Mouse (Mus musculus) C2C12 (cell line): Measurements from ENCODE around the gene Neurl3. TPM values are rescaled to one million over a fixed set of nuclear protein-coding genes. Genes with fewer than 3 reads are reported as not detected.

Experiments
- H3K27me3 ChIP-seq: one replicate; pipeline ENCODE4 v1.6.1; 2011; ENCODE audit not compliant: control insufficient read depth, insufficient read depth, insufficient read length
- H3K36me3 ChIP-seq: one replicate; pipeline ENCODE4 v1.6.1; 2011; ENCODE audit not compliant: control insufficient read depth, insufficient read depth
- H3K4me3 ChIP-seq: one replicate; pipeline ENCODE4 v1.5.1; 2011; ENCODE audit warnings: mild to moderate bottlenecking, control low read depth; ENCODE audit not compliant: poor library complexity, insufficient read depth, severe bottlenecking
- H3K79me2 ChIP-seq: one replicate; pipeline ENCODE4 v1.6.1; 2011; ENCODE audit not compliant: control insufficient read depth, insufficient read depth
- H3K79me3 ChIP-seq: one replicate; pipeline ENCODE4 v1.6.1; 2011; ENCODE audit warnings: low read depth, control low read depth
- H3ac ChIP-seq: one replicate; pipeline ENCODE3; 2011; ENCODE audit warnings: low read depth; ENCODE audit not compliant: control insufficient read depth, insufficient read length
- CEBPB ChIP-seq: IDR thresholded peaks from one replicate; pipeline ENCODE4 v1.6.1; 2011; ENCODE audit warnings: low read depth, mild to moderate bottlenecking, control low read depth, moderate library complexity
- CTCF ChIP-seq: IDR thresholded peaks from one replicate; pipeline ENCODE4 v1.5.1; 2011; ENCODE audit not compliant: control insufficient read depth, insufficient read depth, insufficient read length
- FOSL1 ChIP-seq: IDR thresholded peaks from one replicate; pipeline ENCODE4 v1.8.0; 2011; ENCODE audit warnings: mild to moderate bottlenecking, low read length; ENCODE audit not compliant: poor library complexity, insufficient read depth, severe bottlenecking
- MAX ChIP-seq: IDR thresholded peaks from one replicate; pipeline ENCODE4 v1.6.1; 2011; ENCODE audit warnings: mild to moderate bottlenecking, control low read depth
- MYOD1 ChIP-seq: IDR thresholded peaks from one replicate; pipeline ENCODE4 v1.6.1; 2011; ENCODE audit warnings: low read depth; ENCODE audit not compliant: control insufficient read depth, insufficient read length
- MYOG ChIP-seq: IDR thresholded peaks from one replicate; pipeline ENCODE4 v1.6.1; 2011; ENCODE audit not compliant: control insufficient read depth, insufficient read length; ENCODE audit errors: extremely low read depth
- USF1 ChIP-seq: IDR thresholded peaks from one replicate; pipeline ENCODE4 v1.6.1; 2011; ENCODE audit warnings: low read depth, mild to moderate bottlenecking, control low read depth, moderate library complexity
- polyA plus RNA-seq: library from polyadenylated mRNA; unstranded; fragments of >200 nt; fragmentation: generic; extraction: Trizol; gene quantifications from one replicate; pipeline ENCODE4 v1.2.1, GENCODE M21; 2012; ENCODE audit warnings: missing spikeins

Neurl3 gene
- polyA plus RNA-seq, 1 experiment = 1.7 TPM

- H3K79me2 ChIP-seq = peaks cover 55% of the 10 kb centered on the region
- H3K4me3 ChIP-seq = peak overlapping the region; percentile 86
- peaks cover 49% of the 10 kb centered on the region for H3K79me3 ChIP-seq
- peak overlapping the region; percentile 97 for H3ac ChIP-seq
- no peaks in the 10 kb centered on the region for H3K36me3 ChIP-seq
- TF ChIP-seq CEBPB (no peak), MYOG (no peak), USF1 (no peak), FOSL1 (no peak), MAX (no peak), MYOD1 (no peak), CTCF (no peak)
- H3K27me3 ChIP-seq = no peaks in the 10 kb centered on the region
Measured at GRCm38 (mm10) chr1:36243447-36244057, 30.9 kb downstream of the Neurl3 start.

GRCm38 (mm10) chr1:36241903-36242429 is 32.5 kb downstream of the Neurl3 start:
- Histone ChIP-seq H3K79me2 (peaks cover 71% of the 10 kb centered on the region), H3ac (no peak overlapping the region), H3K36me3 (no peaks in the 10 kb centered on the region), H3K79me3 (peaks cover 62% of the 10 kb centered on the region), H3K27me3 (no peaks in the 10 kb centered on the region), H3K4me3 (no peak overlapping the region)
- TF ChIP-seq MYOD1 = no peak
- TF ChIP-seq USF1 = no peak
- no peak for TF ChIP-seq CTCF
- TF ChIP-seq CEBPB = no peak
- TF ChIP-seq MAX = no peak
- TF ChIP-seq MYOG = no peak
- no peak for TF ChIP-seq FOSL1

- Histone ChIP-seq H3ac (no peak overlapping the region), H3K79me2 (peaks cover 89% of the 10 kb centered on the region), H3K4me3 (no peak overlapping the region), H3K27me3 (no peaks in the 10 kb centered on the region), H3K36me3 (no peaks in the 10 kb centered on the region), H3K79me3 (peaks cover 75% of the 10 kb centered on the region)
- TF ChIP-seq CEBPB = no peak
- TF ChIP-seq CTCF = no peak
- no peak for TF ChIP-seq FOSL1
- TF ChIP-seq MAX = no peak
- no peak for TF ChIP-seq MYOD1
- TF ChIP-seq USF1 = no peak
- no peak for TF ChIP-seq MYOG
Measured at GRCm38 (mm10) chr1:36240176-36240575, 34.3 kb downstream of the Neurl3 start.

DNA sequence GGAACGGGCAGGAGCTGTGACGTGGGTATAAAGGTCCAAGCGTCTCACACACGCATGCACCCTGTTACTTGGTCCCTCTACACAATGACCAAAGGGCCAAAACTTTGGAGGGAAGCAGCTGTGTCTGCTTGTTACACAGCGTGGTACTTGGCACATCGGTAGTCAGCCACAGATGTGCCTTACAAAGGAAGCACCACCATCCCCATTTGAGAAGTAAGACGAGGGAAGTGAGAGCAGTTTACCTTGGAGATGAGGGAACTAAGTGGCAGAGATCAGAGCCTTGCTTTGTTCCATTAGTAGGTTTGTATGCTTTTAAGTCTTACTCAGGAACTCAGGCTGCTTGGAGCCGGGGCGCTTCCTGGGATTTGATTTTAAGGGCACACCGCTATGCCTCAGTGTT is 35.1 kb downstream of the Neurl3 start:
- H3K79me3 ChIP-seq = peaks cover 79% of the 10 kb centered on the region
- H3K36me3 ChIP-seq = peaks cover 5% of the 10 kb centered on the region
- TF ChIP-seq MYOD1 (no peak), CTCF (no peak), USF1 (no peak), MYOG (no peak), MAX (no peak), CEBPB (no peak), FOSL1 (no peak)
- H3K27me3 ChIP-seq = no peaks in the 10 kb centered on the region
- H3K4me3 ChIP-seq = no peak overlapping the region
- peaks cover 91% of the 10 kb centered on the region for H3K79me2 ChIP-seq
- no peak overlapping the region for H3ac ChIP-seq

- H3K36me3 ChIP-seq = peaks cover 27% of the 10 kb centered on the region
- TF ChIP-seq MYOD1 = no peak
- TF ChIP-seq MYOG = no peak
- TF ChIP-seq CTCF = no peak
- no peak for TF ChIP-seq MAX
- no peak overlapping the region for H3ac ChIP-seq
- no peak overlapping the region for H3K4me3 ChIP-seq
- no peaks in the 10 kb centered on the region for H3K27me3 ChIP-seq
- H3K79me3 ChIP-seq = peaks cover 49% of the 10 kb centered on the region
- peaks cover 62% of the 10 kb centered on the region for H3K79me2 ChIP-seq
Measured at GRCm38 (mm10) chr1:36235855-36236254, 38.6 kb downstream of the Neurl3 start.
